Comparison of ENCODE assay signal across 22 mouse cellular contexts in genomic region chr11:118696226-118696930, GRCm38 (mm10).
DNase-seq lines count a peak whose midpoint lies in the region; ATAC-seq and TF ChIP-seq lines count a peak whose summit lies in the region.
"Had no signal": no experiment of that assay in that cellular context is flagged by ENCODE, and none has a peak within 500 bp of the region (broad histone marks: within the 10 kb centered on the region; RNA-seq: fewer than 3 reads in every experiment).

No protein-coding gene starts in this region.

- no peaks in the 10 kb centered on the region for H3K27me3 ChIP-seq in forebrain, embryonic 15.5 days
- no peaks in the 10 kb centered on the region for H3K27me3 ChIP-seq in forebrain, embryonic 14.5 days (replicated peaks; ENCODE audit: control insufficient read depth, insufficient read depth, low read length)
- H3K27me3 ChIP-seq in neural tube, embryonic 13.5 days: no peaks in the 10 kb centered on the region

- no peaks in the 10 kb centered on the region for H3K36me3 ChIP-seq in forebrain, embryonic 15.5 days
- no peaks in the 10 kb centered on the region for H3K36me3 ChIP-seq in forebrain, embryonic 14.5 days (ENCODE audit: control insufficient read depth, insufficient read depth, low read length)
- no peaks in the 10 kb centered on the region for H3K36me3 ChIP-seq in neural tube, embryonic 13.5 days
- H3K36me3 ChIP-seq: heart, embryonic 10.5 days; midbrain, embryonic 10.5 days had no signal

- 0 out of 2 replicates have a peak, but pooled peaks have one; percentile 10 for TF ChIP-seq POLR2A in olfactory bulb, adult 2 months (IDR thresholded peaks at IDR 0.05; ENCODE audit: insufficient read depth, low read depth, low read length)

- whole genome bisulfite sequencing in forebrain, embryonic 15.5 days: 64% methylated on average over 16 of the region's 16 CpGs
- 60% methylated on average over 16 of the region's 16 CpGs for WGBS in forebrain, embryonic 14.5 days
- WGBS in neural tube, embryonic 13.5 days: 61% methylated on average over 16 of the region's 16 CpGs
- WGBS in olfactory bulb, adult 2 months: 62% methylated on average over 16 of the region's 16 CpGs

- intact Hi-C loops in left cerebral cortex, postnatal 25 days (cut with DNase I): no loop called here

- H3K27ac ChIP-seq in forebrain, embryonic 15.5 days (replicated peaks): peak overlapping the region; percentile 41; the same call in 1 of the 2 replicates
- H3K27ac ChIP-seq in forebrain, embryonic 14.5 days (ENCODE audit: low read depth, low read length): no peak overlapping the region
- peak overlapping the region; percentile 68 for H3K27ac ChIP-seq in neural tube, embryonic 13.5 days (replicated peaks)
- no peak overlapping the region for H3K27ac ChIP-seq in olfactory bulb, adult 2 months (ENCODE audit: insufficient read depth, low read depth, low read length)
- H3K27ac ChIP-seq: heart, embryonic 10.5 days; midbrain, embryonic 10.5 days had no signal

- H3K4me2 ChIP-seq in forebrain, embryonic 15.5 days (replicated peaks): no peak overlapping the region
- no peak overlapping the region for H3K4me2 ChIP-seq in forebrain, embryonic 14.5 days (ENCODE audit: low read length)
- no peak overlapping the region for H3K4me2 ChIP-seq in neural tube, embryonic 13.5 days
- H3K4me2 ChIP-seq: liver, embryonic 11.5 days had no signal

- no peak overlapping the region for H3K9ac ChIP-seq in forebrain, embryonic 15.5 days (replicated peaks)
- H3K9ac ChIP-seq in forebrain, embryonic 14.5 days (ENCODE audit: low read length): no peak overlapping the region
- H3K9ac ChIP-seq in neural tube, embryonic 13.5 days: no peak overlapping the region; the same call in 1 of the 2 replicates
- H3K9ac ChIP-seq: liver, postnatal 0 days had no signal

- H3K9me3 ChIP-seq in forebrain, embryonic 15.5 days: no peaks in the 10 kb centered on the region
- no peaks in the 10 kb centered on the region for H3K9me3 ChIP-seq in forebrain, embryonic 14.5 days (replicated peaks; ENCODE audit: control insufficient read depth, low read length)
- no peaks in the 10 kb centered on the region for H3K9me3 ChIP-seq in neural tube, embryonic 13.5 days
- H3K9me3 ChIP-seq: heart, embryonic 10.5 days; midbrain, embryonic 10.5 days had no signal

- H3K4me3 ChIP-seq in forebrain, embryonic 15.5 days: no peak overlapping the region
- no peak overlapping the region for H3K4me3 ChIP-seq in forebrain, embryonic 14.5 days (ENCODE audit: low read depth, low read length)
- H3K4me3 ChIP-seq in neural tube, embryonic 13.5 days: no peak overlapping the region
- no peak overlapping the region for H3K4me3 ChIP-seq in olfactory bulb, adult 2 months (ENCODE audit: insufficient read depth, low read depth, low read length)
- H3K4me3 ChIP-seq: heart, embryonic 10.5 days; midbrain, embryonic 10.5 days had no signal

- peaks cover 7% of the 10 kb centered on the region; the same call in 1 of the 2 replicates for H3K4me1 ChIP-seq in forebrain, embryonic 15.5 days
- no peaks in the 10 kb centered on the region for H3K4me1 ChIP-seq in forebrain, embryonic 14.5 days (ENCODE audit: control insufficient read depth, insufficient read depth, low read length)
- H3K4me1 ChIP-seq in neural tube, embryonic 13.5 days (replicated peaks): peaks cover 86% of the 10 kb centered on the region
- peaks cover 59% of the 10 kb centered on the region for H3K4me1 ChIP-seq in olfactory bulb, adult 2 months (ENCODE audit: control insufficient read depth, insufficient read depth, low read length)

- ATAC-seq in forebrain, embryonic 15.5 days (replicated peaks): no peak
- no peak for ATAC-seq in forebrain, embryonic 14.5 days
- no peak for ATAC-seq in neural tube, embryonic 13.5 days (ENCODE audit: low read depth)
- ATAC-seq: CD4-positive, CD25-positive, alpha-beta regulatory T cell, adult 4 months; inflammation-experienced regulatory T-cells, adult 6 months; liver, postnatal 0 days; lung, postnatal 0 days had no signal

- no peak for DNase-seq in forebrain, embryonic 14.5 days (ENCODE audit: low spot score)
- DNase-seq in neural tube, embryonic 10.5 days (ENCODE audit: extremely low spot score, low spot score): no peak
- DNase-seq in forelimb bud, embryonic 11.5 days (ENCODE audit: low read depth, low spot score): peak; percentile 66
- DNase-seq in left cerebral cortex, postnatal 25 days (ENCODE audit: low spot score in 2 of 2): no peak
- DNase-seq in ovary, postnatal 10 days (ENCODE audit: low spot score): no peak
- DNase-seq: adrenal gland, postnatal 36 days; cerebellum, adult 11 months; cerebellum, postnatal 14 days; gastrocnemius, postnatal 10 days; heart, postnatal 4 days; kidney, adult 9 months; kidney, postnatal 25 days; liver, postnatal 0 days had no signal

- no peak for TF ChIP-seq CTCF in olfactory bulb, adult 2 months (IDR thresholded peaks at IDR 0.05; ENCODE audit: insufficient read depth, low read depth, low read length)

Comparison
In these comparisons a context has a peak if more than half of its experiments do, and no peak if none do; other contexts are left out.
1. H3K27ac ChIP-seq: peak in forebrain, embryonic 15.5 days (single experiment) and neural tube, embryonic 13.5 days (single experiment); none in forebrain, embryonic 14.5 days (single experiment) and olfactory bulb, adult 2 months (single experiment).